Mouse (Mus musculus) lung, postnatal 0 days (tissue): ENCODE measurements at regions not wholly inside any gene's neighbourhood (a gene's known extent, or its start where the extent isn't known, plus 50 kb on each side); places are given as distances from the start of the nearest gene placed in this dataset.

Source experiments
- ATAC-seq: fragments of 200-750 bp; cut with Nextera tagmentation; 2 replicates; pipeline ENCODE4 v1.8.0; 2017; ENCODE audit warnings: moderate library complexity
- DNase-seq: peaks from one replicate; pipeline ENCODE4 v3.0.0-alpha.2; 2016; ENCODE audit warnings: low spot score
- H3K27ac ChIP-seq: fragments of 300-500 bp; sonication (generic); 2 replicates; pipeline ENCODE4 v1.5.1; 2014; ENCODE audit warnings: antibody characterized with exemption, mild to moderate bottlenecking, low read length, mixed read lengths
- H3K27me3 ChIP-seq: fragments of 300-500 bp; sonication (generic); replicated peaks from 2 replicates; pipeline ENCODE4 v1.6.1; 2014; ENCODE audit warnings: low read length, mixed read lengths; ENCODE audit not compliant: insufficient read depth
- H3K36me3 ChIP-seq: fragments of 300-500 bp; sonication (generic); 2 replicates; pipeline ENCODE4 v1.6.1; 2014; ENCODE audit warnings: low read length, mixed read lengths; ENCODE audit not compliant: insufficient read depth
- H3K4me1 ChIP-seq: fragments of 300-500 bp; sonication (generic); 2 replicates; pipeline ENCODE4 v1.6.1; 2014; ENCODE audit warnings: antibody characterized with exemption, low read depth, low read length, mixed read lengths; ENCODE audit not compliant: insufficient read depth
- H3K4me2 ChIP-seq: fragments of 300-500 bp; sonication (generic); replicated peaks from 2 replicates; pipeline ENCODE4 v1.6.1; 2014; ENCODE audit warnings: low read depth, mild to moderate bottlenecking, low read length, moderate library complexity, mixed read lengths
- H3K4me3 ChIP-seq: fragments of 300-500 bp; sonication (generic); 2 replicates; pipeline ENCODE4 v1.5.1; 2014; ENCODE audit warnings: low read depth, low read length
- H3K9ac ChIP-seq: fragments of 300-500 bp; sonication (generic); replicated peaks from 2 replicates; pipeline ENCODE4 v1.6.1; 2014; ENCODE audit warnings: low read depth, mild to moderate bottlenecking
- H3K9me3 ChIP-seq: fragments of 300-500 bp; sonication (generic); 2 replicates; pipeline ENCODE4 v1.6.1; 2016; ENCODE audit warnings: low read length, mixed read lengths
- CTCF ChIP-seq: IDR thresholded peaks from 2 replicates; pipeline ENCODE4 v1.5.1; 2016; ENCODE audit warnings: antibody characterized with exemption, mild to moderate bottlenecking
- EP300 ChIP-seq: IDR thresholded peaks from 2 replicates; pipeline ENCODE4 v1.6.1; 2016; ENCODE audit warnings: antibody characterized with exemption, mild to moderate bottlenecking, control low read depth

DNA sequence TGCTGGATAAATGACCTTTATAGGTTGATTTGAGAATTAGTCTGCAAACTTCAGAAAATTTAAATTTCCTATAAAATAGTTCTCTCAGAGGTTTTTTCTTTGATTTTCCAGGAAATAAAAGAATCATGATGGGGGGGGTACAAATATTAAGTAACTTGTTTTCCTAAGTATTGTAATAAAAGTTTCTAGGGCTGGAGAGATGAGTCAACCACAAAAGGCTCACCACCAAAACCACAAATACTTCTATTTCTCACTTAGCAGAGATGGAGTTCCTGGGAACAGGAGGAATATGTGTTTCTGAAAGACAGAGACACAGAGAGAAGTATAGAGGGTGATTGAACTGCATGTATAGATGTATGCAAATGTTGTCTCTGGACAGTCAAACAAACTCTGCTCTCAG, 144.3 kb downstream of the Slc5a7 start:
- ATAC-seq, result no peak
- no peak overlapping the region for H3K27ac ChIP-seq
- no peak for TF ChIP-seq EP300
- TF ChIP-seq CTCF, result no peak
- no peak overlapping the region for H3K4me3 ChIP-seq
- DNase-seq, result no peak
- no peak overlapping the region for H3K4me2 ChIP-seq
- H3K9me3 ChIP-seq, result no peaks in the 10 kb centered on the region; the same call in 1 of the 2 replicates
- H3K9ac ChIP-seq, result no peak overlapping the region
- H3K27me3 ChIP-seq, result no peaks in the 10 kb centered on the region
- no peaks in the 10 kb centered on the region for H3K4me1 ChIP-seq
- H3K36me3 ChIP-seq, result no peaks in the 10 kb centered on the region
